Mouse (Mus musculus): ENCODE results near the gene Srsf9. TPM values are rescaled to one million over a fixed set of nuclear protein-coding genes. Genes with fewer than 3 reads are reported as not detected.
"Not testable (repeated sequence)": the region's sequence is repeated elsewhere in the genome, so short reads cannot be mapped to it uniquely, and the experiment has no call there.

Srsf9 gene
- total and polyA plus RNA-seq, 2 experiments from 2014 or later = 41.1 to 67.5 TPM

DNA sequence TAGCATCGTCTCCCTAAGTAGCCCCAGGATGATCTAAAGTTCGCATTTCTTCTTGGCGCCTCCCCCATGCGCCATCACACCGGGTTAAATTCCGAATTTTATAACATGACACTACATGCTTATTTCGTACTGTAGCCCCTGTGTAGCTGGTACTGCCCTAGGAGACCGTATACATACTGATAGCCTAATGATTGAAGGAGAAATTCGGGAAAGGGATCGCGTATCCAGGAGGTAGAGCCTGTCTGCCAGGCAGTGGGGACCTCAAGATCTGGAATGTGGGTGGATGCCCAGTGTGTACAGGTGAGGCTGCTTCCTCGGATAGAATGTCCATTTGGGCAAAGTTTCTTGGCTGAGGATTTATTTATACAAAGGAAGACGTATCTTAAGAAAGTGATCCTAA, 25.4 kb upstream of the Srsf9 start:
- WGBS = 29% methylated on average over 13 of the region's 13 CpGs
- no peak for DNase-seq (ENCODE audit: low spot score)

DNA sequence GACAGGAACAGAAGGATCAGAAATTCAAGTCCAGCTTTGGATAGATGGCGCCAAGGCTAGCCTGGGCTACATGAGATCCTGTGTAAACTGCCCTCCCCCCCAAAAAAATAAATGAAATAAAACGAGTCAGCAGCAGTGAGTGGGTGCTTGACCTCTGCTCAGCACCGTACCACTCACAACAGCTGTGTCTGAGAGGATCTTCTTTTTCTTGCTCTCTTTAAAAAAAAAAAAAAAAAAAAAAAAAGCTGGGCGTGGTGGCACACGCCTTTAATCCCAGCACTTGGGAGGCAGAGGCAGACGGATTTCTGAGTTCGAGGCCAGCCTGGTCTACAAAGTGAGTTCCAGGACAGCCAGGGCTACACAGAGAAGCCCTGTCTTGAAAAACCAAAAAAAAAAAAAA, 24.8 kb upstream of the Srsf9 start:
- H3K9me3 ChIP-seq (replicated peaks; ENCODE audit: control insufficient read depth, low read length); H3K27ac ChIP-seq (ENCODE audit: low read depth); H3K9ac ChIP-seq (replicated peaks; ENCODE audit: low read depth, low read length); H3K27me3 ChIP-seq (ENCODE audit: control insufficient read depth, insufficient read depth, low read length); H3K4me3 ChIP-seq (ENCODE audit: low read depth, low read length); ATAC-seq (ENCODE audit: insufficient read depth, low read depth); H3K4me2 ChIP-seq (ENCODE audit: low read depth, low read length); DNase-seq (ENCODE audit: low spot score); H3K4me1 ChIP-seq (ENCODE audit: control insufficient read depth, insufficient read depth): not testable (repeated sequence)
- WGBS = 84% methylated on average over 3 of the region's 7 CpGs
- peaks cover 14% of the 10 kb centered on the region for H3K36me3 ChIP-seq (replicated peaks; ENCODE audit: control insufficient read depth, insufficient read depth, low read length)

More for the DNA sequence above, 25.4 kb upstream of the Srsf9 start:
- peak overlapping the region; percentile 83 for H3K4me2 ChIP-seq (ENCODE audit: low read depth, low read length)
- 0 out of 2 replicates have a peak, but pooled peaks cover 8% of the 10 kb centered on the region for H3K4me1 ChIP-seq (ENCODE audit: control insufficient read depth, insufficient read depth)
- no peaks in the 10 kb centered on the region for H3K9me3 ChIP-seq (replicated peaks; ENCODE audit: control insufficient read depth, low read length)
- H3K4me3 ChIP-seq (ENCODE audit: low read depth, low read length) = peak overlapping the region; percentile 86
- TF ChIP-seq EP300 (IDR thresholded peaks at IDR 0.05; ENCODE audit: low read depth) (no peak), CTCF (IDR thresholded peaks at IDR 0.05; ENCODE audit: low read depth) (no peak)
- peaks cover 20% of the 10 kb centered on the region for H3K36me3 ChIP-seq (replicated peaks; ENCODE audit: control insufficient read depth, insufficient read depth, low read length)
- H3K9ac ChIP-seq (replicated peaks; ENCODE audit: low read depth, low read length) = peak overlapping the region; percentile 40
- no peaks in the 10 kb centered on the region for H3K27me3 ChIP-seq (ENCODE audit: control insufficient read depth, insufficient read depth, low read length)
- H3K27ac ChIP-seq (ENCODE audit: low read depth) = no peak overlapping the region
- no peak for ATAC-seq (ENCODE audit: insufficient read depth, low read depth)

- 42% methylated on average over 4 of the region's 4 CpGs for WGBS
- Histone ChIP-seq H3K4me1 (ENCODE audit: control insufficient read depth, insufficient read depth) (peaks cover 6% of the 10 kb centered on the region; the same call in 1 of the 2 replicates), H3K4me2 (ENCODE audit: low read depth, low read length) (no peak overlapping the region), H3K36me3 (replicated peaks; ENCODE audit: control insufficient read depth, insufficient read depth, low read length) (no peaks in the 10 kb centered on the region), H3K9ac (replicated peaks; ENCODE audit: low read depth, low read length) (no peak overlapping the region), H3K27me3 (ENCODE audit: control insufficient read depth, insufficient read depth, low read length) (no peaks in the 10 kb centered on the region), H3K9me3 (replicated peaks; ENCODE audit: control insufficient read depth, low read length) (no peaks in the 10 kb centered on the region), H3K27ac (ENCODE audit: low read depth) (no peak overlapping the region), H3K4me3 (ENCODE audit: low read depth, low read length) (no peak overlapping the region)
- TF ChIP-seq CTCF (IDR thresholded peaks at IDR 0.05; ENCODE audit: low read depth) (no peak), EP300 (IDR thresholded peaks at IDR 0.05; ENCODE audit: low read depth) (no peak)
- ATAC-seq (ENCODE audit: insufficient read depth, low read depth) (no peak), DNase-seq (ENCODE audit: low spot score) (no peak)
Observed at GRCm38 (mm10) chr5:115312354-115312753, 14.6 kb upstream of the Srsf9 start.

- H3K4me3 ChIP-seq (ENCODE audit: low read depth, low read length) = no peak overlapping the region
- WGBS = 52% methylated on average over 10 of the region's 10 CpGs
- H3K27me3 ChIP-seq (ENCODE audit: control insufficient read depth, insufficient read depth, low read length) = no peaks in the 10 kb centered on the region
- TF ChIP-seq CTCF (IDR thresholded peaks at IDR 0.05; ENCODE audit: low read depth) (no peak), EP300 (IDR thresholded peaks at IDR 0.05; ENCODE audit: low read depth) (no peak)
- no peaks in the 10 kb centered on the region for H3K9me3 ChIP-seq (replicated peaks; ENCODE audit: control insufficient read depth, low read length)
- no peak overlapping the region for H3K9ac ChIP-seq (replicated peaks; ENCODE audit: low read depth, low read length)
- ATAC-seq (ENCODE audit: insufficient read depth, low read depth) (peak; percentile 54), DNase-seq (ENCODE audit: low spot score) (no peak)
- no peak overlapping the region for H3K4me2 ChIP-seq (ENCODE audit: low read depth, low read length)
- peaks cover 6% of the 10 kb centered on the region for H3K4me1 ChIP-seq (ENCODE audit: control insufficient read depth, insufficient read depth)
- H3K36me3 ChIP-seq (replicated peaks; ENCODE audit: control insufficient read depth, insufficient read depth, low read length) = no peaks in the 10 kb centered on the region
- no peak overlapping the region for H3K27ac ChIP-seq (ENCODE audit: low read depth)
Observed at GRCm38 (mm10) chr5:115312816-115313667, 13.9 kb upstream of the Srsf9 start.

DNA sequence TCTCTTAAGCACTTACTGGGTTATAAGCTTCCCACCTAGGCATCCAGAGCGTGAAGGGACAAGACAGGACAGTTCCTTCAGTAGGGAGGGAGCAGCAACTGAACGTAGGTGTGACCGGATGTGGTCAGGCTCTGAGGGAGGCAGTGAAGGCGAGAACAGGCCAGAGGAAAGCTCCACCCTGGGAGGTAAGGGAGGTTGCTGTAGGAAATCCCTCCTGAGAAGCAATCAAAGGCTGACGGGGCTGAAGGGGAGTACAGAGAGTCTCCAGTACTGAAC, 13.4 kb upstream of the Srsf9 start:
- TF ChIP-seq EP300 (IDR thresholded peaks at IDR 0.05; ENCODE audit: low read depth) = no peak
- no peak for TF ChIP-seq CTCF (IDR thresholded peaks at IDR 0.05; ENCODE audit: low read depth)
- Histone ChIP-seq H3K9me3 (replicated peaks; ENCODE audit: control insufficient read depth, low read length) (no peaks in the 10 kb centered on the region), H3K27ac (ENCODE audit: low read depth) (no peak overlapping the region), H3K36me3 (replicated peaks; ENCODE audit: control insufficient read depth, insufficient read depth, low read length) (no peaks in the 10 kb centered on the region), H3K4me2 (ENCODE audit: low read depth, low read length) (no peak overlapping the region), H3K27me3 (ENCODE audit: control insufficient read depth, insufficient read depth, low read length) (no peaks in the 10 kb centered on the region), H3K9ac (replicated peaks; ENCODE audit: low read depth, low read length) (no peak overlapping the region), H3K4me3 (ENCODE audit: low read depth, low read length) (no peak overlapping the region), H3K4me1 (ENCODE audit: control insufficient read depth, insufficient read depth) (peaks cover 6% of the 10 kb centered on the region)
- 52% methylated on average over 5 of the region's 5 CpGs for WGBS
- no peak for ATAC-seq (ENCODE audit: insufficient read depth, low read depth)
- no peak for DNase-seq (ENCODE audit: low spot score)
